Mouse (Mus musculus): ENCODE measurements at regions not wholly inside any gene's neighbourhood (a gene's known extent, or its start where the extent isn't known, plus 50 kb on each side); places are given as distances from the start of the nearest gene placed in this dataset.
A peak's percentile ranks its signal among the peaks of the same experiment; 100 is the strongest.

GRCm38 (mm10) chr4:23994261-23994965 is 501.8 kb upstream of the Mms22l start:
- no peak for ATAC-seq (ENCODE audit: low TSS enrichment)

- no peak for ATAC-seq (ENCODE audit: low TSS enrichment)
These were observed 489.8 kb upstream of the Mms22l start for GRCm38 (mm10) chr4:24006257-24006955.

GRCm38 (mm10) chr4:24019178-24020104 is 476.8 kb upstream of the Mms22l start:
- peak; percentile 83 for ATAC-seq (ENCODE audit: low TSS enrichment)

Measured in frontal cortex, adult (tissue).